Mouse (Mus musculus): Measurements from ENCODE around the gene Rangrf. TPM values are rescaled to one million over a fixed set of nuclear protein-coding genes. Genes with fewer than 3 reads are reported as not detected.
"Not testable (repeated sequence)": the region's sequence is repeated elsewhere in the genome, so short reads cannot be mapped to it uniquely, and the experiment has no call there.

The Rangrf gene
- polyA plus RNA-seq, 1 experiment: not detected

DNA sequence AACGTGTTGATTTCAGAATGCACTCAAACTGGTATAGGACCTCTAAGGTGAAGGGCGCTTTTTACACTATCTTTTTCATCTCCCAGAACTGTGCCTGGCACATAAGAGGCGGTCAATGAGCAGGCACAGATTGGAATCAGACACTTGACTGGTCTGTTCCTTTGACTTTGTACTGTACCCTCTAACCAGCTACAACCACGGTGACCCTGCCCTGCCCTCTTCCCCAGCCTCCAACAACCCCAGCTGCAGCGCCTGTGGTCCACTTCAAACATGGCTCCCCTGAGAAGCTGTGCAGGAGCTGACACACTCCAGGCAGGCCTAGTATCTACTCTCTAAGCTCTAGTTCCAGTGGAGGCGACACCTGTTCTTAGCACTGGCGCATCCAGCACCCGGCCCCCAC, 32.3 kb downstream of the Rangrf start:
- no peak overlapping the region for H3K4me3 ChIP-seq (ENCODE audit: insufficient read depth, low read depth, low read length)
- no peak overlapping the region for H3K27ac ChIP-seq (ENCODE audit: insufficient read depth, low read depth, low read length)
- TF ChIP-seq CTCF (IDR thresholded peaks at IDR 0.05; ENCODE audit: insufficient read depth, low read depth, low read length) (no peak), POLR2A (IDR thresholded peaks at IDR 0.05; ENCODE audit: insufficient read depth, low read depth, low read length) (no peak)
- 95% methylated on average over 8 of the region's 8 CpGs for WGBS
- H3K4me1 ChIP-seq (ENCODE audit: control insufficient read depth, insufficient read depth, low read length): peaks cover 9% of the 10 kb centered on the region

DNA sequence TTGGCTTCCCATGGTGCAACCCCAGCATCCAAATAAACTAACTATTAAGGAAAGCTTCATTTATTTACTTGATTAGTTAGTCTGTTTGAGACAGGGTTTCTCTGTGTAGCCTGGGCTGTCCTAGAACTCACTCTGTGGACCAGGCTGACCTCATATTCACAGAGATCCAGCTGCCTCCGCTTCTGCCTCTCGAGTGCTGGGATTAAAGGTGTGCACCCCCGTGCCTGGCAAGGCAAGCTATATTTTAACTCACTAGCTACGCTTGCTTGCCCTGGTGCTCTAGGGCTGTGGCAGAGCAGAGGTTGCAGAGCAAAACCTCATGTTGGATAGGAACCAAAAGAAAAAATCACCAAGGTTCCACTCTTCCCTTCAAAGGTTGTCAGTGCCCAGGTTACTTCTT, 34.5 kb downstream of the Rangrf start:
- H3K4me1 ChIP-seq (ENCODE audit: control insufficient read depth, insufficient read depth, low read length): no peaks in the 10 kb centered on the region; the same call in 1 of the 2 replicates
- H3K4me3 ChIP-seq (ENCODE audit: insufficient read depth, low read depth, low read length): 0 out of 2 replicates have a peak overlapping the region, but pooled peaks have one; percentile 11
- TF ChIP-seq POLR2A (IDR thresholded peaks at IDR 0.05; ENCODE audit: insufficient read depth, low read depth, low read length): no peak
- TF ChIP-seq CTCF (IDR thresholded peaks at IDR 0.05; ENCODE audit: insufficient read depth, low read depth, low read length): no peak
- no peak overlapping the region for H3K27ac ChIP-seq (ENCODE audit: insufficient read depth, low read depth, low read length)
- 39% methylated on average over 4 of the region's 4 CpGs for WGBS

DNA sequence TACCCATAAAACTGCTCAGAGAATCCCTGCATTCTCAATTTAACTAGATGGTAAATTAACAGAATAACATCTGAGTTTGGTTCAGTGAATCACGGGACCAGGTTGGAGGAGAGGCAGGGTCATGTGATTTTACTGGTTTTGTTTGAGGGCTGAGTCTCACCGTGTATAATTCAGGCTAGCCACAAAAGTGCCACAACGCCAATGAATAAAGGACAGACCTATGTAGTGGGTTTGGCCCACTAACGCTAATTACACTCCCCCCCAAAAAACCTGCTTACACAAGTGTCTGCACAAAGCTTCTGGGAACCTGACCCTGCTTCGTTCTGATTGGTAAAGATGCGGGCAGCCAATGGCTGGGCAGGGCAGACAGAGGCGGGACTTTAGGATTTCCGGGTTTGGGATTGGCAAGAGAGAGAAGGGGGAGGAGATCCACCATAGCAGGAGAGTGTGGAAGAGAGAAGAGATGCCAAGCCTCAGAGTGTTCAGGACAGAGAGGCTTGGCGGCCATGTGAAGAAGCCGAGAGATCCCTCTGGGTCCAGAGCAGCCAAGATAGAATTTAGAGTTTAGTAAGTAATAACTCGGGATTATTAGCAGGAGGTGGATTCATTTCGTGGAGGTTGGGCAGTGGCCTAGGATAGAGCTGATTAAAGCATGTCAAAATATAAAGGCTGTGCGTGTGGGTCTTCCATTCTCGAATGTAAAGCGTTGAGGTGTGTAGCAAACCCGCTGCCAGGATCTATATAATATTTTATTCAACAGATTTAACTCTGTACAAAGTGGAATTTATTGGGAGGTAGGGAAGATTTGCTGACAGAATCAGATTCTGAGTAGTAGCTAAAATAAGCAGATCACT, 35.3 kb downstream of the Rangrf start:
- Histone ChIP-seq H3K4me3 (ENCODE audit: insufficient read depth, low read depth, low read length) (peak overlapping the region; percentile 47), H3K27ac (ENCODE audit: insufficient read depth, low read depth, low read length) (no peak overlapping the region), H3K4me1 (ENCODE audit: control insufficient read depth, insufficient read depth, low read length) (no peaks in the 10 kb centered on the region; the same call in 1 of the 2 replicates)
- TF ChIP-seq POLR2A (IDR thresholded peaks at IDR 0.05; ENCODE audit: insufficient read depth, low read depth, low read length): 0 out of 2 replicates have a peak, but pooled peaks have one; percentile 28
- no peak for TF ChIP-seq CTCF (IDR thresholded peaks at IDR 0.05; ENCODE audit: insufficient read depth, low read depth, low read length)
- WGBS: 6% methylated on average over 16 of the region's 16 CpGs

DNA sequence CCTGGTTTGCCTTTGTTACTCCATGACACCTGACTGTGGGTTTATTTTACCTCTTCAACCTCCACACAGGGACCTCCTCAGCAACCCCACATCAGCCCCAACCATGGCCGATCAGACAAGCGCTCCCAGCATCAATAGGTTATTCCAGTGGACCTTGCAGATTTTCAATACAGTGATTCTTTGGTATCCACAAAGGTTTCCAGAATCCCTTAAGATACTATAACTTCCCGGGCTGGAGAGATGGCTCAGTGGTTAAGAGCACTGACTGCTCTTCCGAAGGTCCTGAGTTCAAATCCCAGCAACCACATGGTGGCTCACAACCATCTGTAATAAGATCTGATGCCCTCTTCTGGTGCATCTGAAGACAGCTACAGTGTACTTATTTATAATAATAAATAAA, 38.0 kb downstream of the Rangrf start:
- not testable (repeated sequence) for H3K4me1 ChIP-seq (ENCODE audit: control insufficient read depth, insufficient read depth, low read length)
- 88% methylated on average over 4 of the region's 4 CpGs for WGBS

DNA sequence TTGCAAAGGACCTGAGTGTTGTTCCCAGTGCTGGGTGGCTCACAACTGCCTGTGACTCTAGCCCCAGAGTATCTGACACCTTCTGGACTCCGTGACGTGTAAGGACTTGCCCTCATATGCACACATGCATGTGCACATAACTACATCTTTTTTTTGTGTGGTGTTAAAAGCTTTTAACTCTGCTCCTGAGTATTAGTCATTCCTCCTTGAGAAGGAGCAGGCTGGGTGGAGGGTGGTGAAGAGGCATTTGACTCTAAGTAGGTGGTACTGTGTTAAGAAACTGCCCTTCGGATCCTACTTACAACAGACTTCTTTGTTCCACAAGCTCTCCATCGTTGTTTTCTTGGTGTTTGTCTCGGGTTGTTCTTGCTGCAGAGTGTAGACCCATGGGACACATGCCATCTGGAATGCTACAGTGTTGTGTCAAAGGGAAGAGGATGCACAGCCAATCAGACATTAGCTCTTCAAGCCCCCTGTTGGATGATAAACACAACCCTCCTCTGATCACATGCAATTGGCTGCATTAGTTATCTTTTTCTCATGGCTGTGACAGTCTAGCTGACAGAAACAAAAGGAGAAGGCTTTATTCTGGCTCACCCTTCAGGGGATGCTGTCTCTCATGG, 41.0 kb downstream of the Rangrf start:
- whole genome bisulfite sequencing: 44% methylated on average over 5 of the region's 5 CpGs
- Histone ChIP-seq H3K27ac (ENCODE audit: insufficient read depth, low read depth, low read length) (no peak overlapping the region), H3K4me1 (ENCODE audit: control insufficient read depth, insufficient read depth, low read length) (no peaks in the 10 kb centered on the region), H3K4me3 (ENCODE audit: insufficient read depth, low read depth, low read length) (no peak overlapping the region)
- TF ChIP-seq CTCF (IDR thresholded peaks at IDR 0.05; ENCODE audit: insufficient read depth, low read depth, low read length) (no peak), POLR2A (IDR thresholded peaks at IDR 0.05; ENCODE audit: insufficient read depth, low read depth, low read length) (no peak)

More for the DNA sequence above, 38.0 kb downstream of the Rangrf start:
- H3K4me3 ChIP-seq (ENCODE audit: insufficient read depth, low read depth, low read length); H3K27ac ChIP-seq (ENCODE audit: insufficient read depth, low read depth, low read length): not testable (repeated sequence)

DNA sequence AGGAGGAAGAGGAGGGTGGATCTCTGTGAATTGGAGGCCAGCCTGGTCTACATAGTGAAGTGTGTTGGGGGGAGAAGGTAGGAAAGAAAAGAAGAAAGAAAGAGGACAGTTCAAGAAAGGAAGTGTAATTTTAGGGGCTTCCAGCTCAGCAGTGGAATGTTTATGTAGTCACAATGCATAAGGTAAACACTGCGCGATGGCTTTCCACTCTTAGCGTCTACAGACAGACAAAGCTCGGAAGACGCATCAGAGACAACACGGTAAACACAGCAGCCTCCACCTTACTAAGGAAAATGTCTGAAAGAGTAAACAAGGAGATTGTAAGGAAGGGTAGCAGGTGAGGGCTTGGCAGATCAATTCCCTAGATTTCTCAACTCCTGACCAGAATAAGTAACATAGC, 45.0 kb downstream of the Rangrf start:
- Histone ChIP-seq H3K4me1 (ENCODE audit: control insufficient read depth, insufficient read depth, low read length) (no peaks in the 10 kb centered on the region), H3K27ac (ENCODE audit: insufficient read depth, low read depth, low read length) (no peak overlapping the region), H3K4me3 (ENCODE audit: insufficient read depth, low read depth, low read length) (no peak overlapping the region)
- TF ChIP-seq CTCF (IDR thresholded peaks at IDR 0.05; ENCODE audit: insufficient read depth, low read depth, low read length) (no peak), POLR2A (IDR thresholded peaks at IDR 0.05; ENCODE audit: insufficient read depth, low read depth, low read length) (no peak)
- 84% methylated on average over 6 of the region's 6 CpGs for WGBS

DNA sequence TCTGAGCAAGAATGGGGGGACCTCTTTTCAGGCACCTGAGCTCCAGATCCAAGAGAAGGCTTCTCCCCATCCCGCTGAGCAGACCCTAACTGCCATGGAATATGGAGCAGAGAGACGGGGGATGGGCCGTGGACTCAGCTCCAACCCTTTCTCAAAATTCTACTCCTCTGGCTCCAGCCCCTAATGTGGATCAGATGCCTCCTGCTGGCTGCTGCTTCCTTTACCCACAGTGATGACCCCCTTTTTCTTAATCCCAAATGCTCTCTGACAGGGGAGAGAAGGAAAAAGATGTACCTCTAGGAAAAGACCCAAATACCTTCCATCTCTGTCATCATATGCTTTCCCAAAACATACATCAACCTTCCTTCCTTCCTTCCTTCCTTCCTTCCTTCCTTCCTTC, 48.0 kb downstream of the Rangrf start, which contains the start of gene Odf4:
Gene Odf4 (minus strand): TSS at position 101 of the 400 bp plus-strand sequence.
- TF ChIP-seq POLR2A (IDR thresholded peaks at IDR 0.05; ENCODE audit: insufficient read depth, low read depth, low read length): no peak
- Histone ChIP-seq H3K4me3 (ENCODE audit: insufficient read depth, low read depth, low read length) (no peak within 1 kb of the TSS), H3K4me1 (ENCODE audit: control insufficient read depth, insufficient read depth, low read length) (no peaks in the 10 kb centered on the region), H3K27ac (ENCODE audit: insufficient read depth, low read depth, low read length) (no peak within 1 kb of the TSS)
- 91% methylated on average over 3 of the region's 3 CpGs for WGBS

DNA sequence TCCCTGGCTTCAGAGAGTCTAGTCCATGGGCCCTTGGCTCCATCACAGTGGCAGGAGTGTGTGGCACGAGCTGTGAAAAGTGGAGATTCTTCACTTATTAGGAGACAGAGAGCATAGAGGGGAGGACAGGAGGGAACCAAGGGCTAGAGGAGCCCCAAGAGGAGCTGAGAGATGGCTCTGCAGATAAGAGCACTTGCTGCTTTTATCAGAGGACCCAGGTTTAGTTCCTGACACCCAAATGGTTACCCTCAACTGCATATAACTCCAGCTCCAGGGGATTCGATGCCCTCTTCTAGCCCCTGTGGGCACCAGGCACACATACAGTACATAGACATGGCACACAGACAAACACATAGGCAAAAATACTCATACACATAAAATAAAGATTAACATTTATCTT, 50.2 kb downstream of the Rangrf start:
- WGBS: 92% methylated on average over 2 of the region's 2 CpGs
- H3K4me1 ChIP-seq (ENCODE audit: control insufficient read depth, insufficient read depth, low read length): no peaks in the 10 kb centered on the region
- no peak overlapping the region for H3K4me3 ChIP-seq (ENCODE audit: insufficient read depth, low read depth, low read length)
- TF ChIP-seq CTCF (IDR thresholded peaks at IDR 0.05; ENCODE audit: insufficient read depth, low read depth, low read length) (no peak), POLR2A (IDR thresholded peaks at IDR 0.05; ENCODE audit: insufficient read depth, low read depth, low read length) (no peak)
- no peak overlapping the region for H3K27ac ChIP-seq (ENCODE audit: insufficient read depth, low read depth, low read length)

DNA sequence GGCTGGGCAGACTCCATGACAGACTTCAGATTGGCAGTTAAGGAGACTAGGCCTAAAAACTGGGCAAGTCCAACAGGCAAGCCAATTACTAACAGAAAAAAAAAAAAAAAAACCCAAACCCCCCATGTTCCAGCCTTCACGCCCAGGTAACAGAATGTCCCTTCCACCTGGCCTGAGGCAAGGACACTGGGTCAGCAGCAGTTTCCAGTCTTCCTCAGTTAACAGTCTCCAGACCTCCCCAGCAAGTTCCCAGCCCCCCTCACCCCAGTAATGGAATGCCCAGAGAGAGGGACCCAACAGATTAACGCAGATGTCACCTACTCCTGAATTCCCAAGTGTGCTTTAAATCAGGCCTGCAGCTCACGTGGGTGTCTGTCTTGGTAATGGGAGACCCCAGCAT, 51.8 kb downstream of the Rangrf start:
- WGBS: 82% methylated on average over 3 of the region's 3 CpGs
- TF ChIP-seq POLR2A (IDR thresholded peaks at IDR 0.05; ENCODE audit: insufficient read depth, low read depth, low read length) (no peak), CTCF (IDR thresholded peaks at IDR 0.05; ENCODE audit: insufficient read depth, low read depth, low read length) (no peak)
- H3K27ac ChIP-seq (ENCODE audit: insufficient read depth, low read depth, low read length): no peak overlapping the region
- no peaks in the 10 kb centered on the region for H3K4me1 ChIP-seq (ENCODE audit: control insufficient read depth, insufficient read depth, low read length)
- H3K4me3 ChIP-seq (ENCODE audit: insufficient read depth, low read depth, low read length): no peak overlapping the region

Other genes with a start within 250 kb of the Rangrf start
- gene Ndel1, start 103.3 kb downstream of the Rangrf start, polyA plus RNA-seq (2012; ENCODE audit: insufficient read depth, insufficient read length, low replicate concordance, missing spikeins): not detected in 2 replicates
- not detected in 2 replicates for gene Rnf222, start 86.6 kb downstream of the Rangrf start, polyA plus RNA-seq (2012; ENCODE audit: insufficient read depth, insufficient read length, low replicate concordance, missing spikeins)
- gene Rpl26, start 73.6 kb downstream of the Rangrf start, polyA plus RNA-seq (2012; ENCODE audit: insufficient read depth, insufficient read length, low replicate concordance, missing spikeins): 1,027 and 1,979 TPM in 2 replicates
- not detected in 2 replicates for gene Odf4, start 48.1 kb downstream of the Rangrf start, polyA plus RNA-seq (2012; ENCODE audit: insufficient read depth, insufficient read length, low replicate concordance, missing spikeins)
- gene Arhgef15, start 17.7 kb downstream of the Rangrf start, polyA plus RNA-seq (2012; ENCODE audit: insufficient read depth, insufficient read length, low replicate concordance, missing spikeins): not detected in 2 replicates
- gene Slc25a35, start 7.1 kb downstream of the Rangrf start, polyA plus RNA-seq (2012; ENCODE audit: insufficient read depth, insufficient read length, low replicate concordance, missing spikeins): not detected in 2 replicates
- not detected in 2 replicates for gene Pfas, start 33.3 kb upstream of the Rangrf start, polyA plus RNA-seq (2012; ENCODE audit: insufficient read depth, insufficient read length, low replicate concordance, missing spikeins)
- gene Ctc1, start 40.7 kb upstream of the Rangrf start, polyA plus RNA-seq (2012; ENCODE audit: insufficient read depth, insufficient read length, low replicate concordance, missing spikeins): not detected in 2 replicates
- gene Aurkb, start 70.5 kb upstream of the Rangrf start, polyA plus RNA-seq (2012; ENCODE audit: insufficient read depth, insufficient read length, low replicate concordance, missing spikeins): not detected in 2 replicates
- not detected in 2 replicates for gene Borcs6, start 84.5 kb upstream of the Rangrf start, polyA plus RNA-seq (2012; ENCODE audit: insufficient read depth, insufficient read length, low replicate concordance, missing spikeins)
- not detected in 2 replicates for gene Tmem107, start 95.6 kb upstream of the Rangrf start, polyA plus RNA-seq (2012; ENCODE audit: insufficient read depth, insufficient read length, low replicate concordance, missing spikeins)
- gene Vamp2, start 113.3 kb upstream of the Rangrf start, polyA plus RNA-seq (2012; ENCODE audit: insufficient read depth, insufficient read length, low replicate concordance, missing spikeins): 348 and 768 TPM in 2 replicates
- gene Per1, start 120.0 kb upstream of the Rangrf start, polyA plus RNA-seq (2012; ENCODE audit: insufficient read depth, insufficient read length, low replicate concordance, missing spikeins): not detected in 2 replicates
- not detected in 2 replicates for gene Hes7, start 145.2 kb upstream of the Rangrf start, polyA plus RNA-seq (2012; ENCODE audit: insufficient read depth, insufficient read length, low replicate concordance, missing spikeins)
- gene 9130213A22Rik, start 147.4 kb upstream of the Rangrf start, polyA plus RNA-seq (2012; ENCODE audit: insufficient read depth, insufficient read length, low replicate concordance, missing spikeins): not detected in 2 replicates
- gene Aloxe3, start 150.7 kb upstream of the Rangrf start, polyA plus RNA-seq (2012; ENCODE audit: insufficient read depth, insufficient read length, low replicate concordance, missing spikeins): not detected in 2 replicates
- not detected in 2 replicates for gene Alox12b, start 181.8 kb upstream of the Rangrf start, polyA plus RNA-seq (2012; ENCODE audit: insufficient read depth, insufficient read length, low replicate concordance, missing spikeins)
- not detected in 2 replicates for gene Alox8, start 222.7 kb upstream of the Rangrf start, polyA plus RNA-seq (2012; ENCODE audit: insufficient read depth, insufficient read length, low replicate concordance, missing spikeins)

All from olfactory bulb, adult 2 months (tissue).